Mouse (Mus musculus) spleen, adult 2 months (tissue): ENCODE measurements around the gene Gm11146. TPM values are rescaled to one million over a fixed set of nuclear protein-coding genes. Genes with fewer than 3 reads are reported as not detected.

ENCODE experiments used
- DNase-seq, 2 experiments: peaks; one replicate each; pipeline versions ENCODE4 v3.0.0 to v3.0.0-alpha.2; 2012 to 2021; ENCODE audit warnings: low spot score in 2 of 2, low read depth in 1 of 2
- H3K27ac ChIP-seq: fragments of 200-500 bp; 2 replicates; pipeline ENCODE4 v1.5.1; 2012; ENCODE audit warnings: low read length, inconsistent platforms; ENCODE audit not compliant: insufficient read depth
- H3K27me3 ChIP-seq: fragments of 200-500 bp; 2 replicates; pipeline ENCODE4 v1.6.1; 2012; ENCODE audit warnings: mild to moderate bottlenecking, moderate library complexity, low read length, inconsistent platforms; ENCODE audit not compliant: control insufficient read depth, insufficient read depth
- H3K36me3 ChIP-seq: fragments of 200-500 bp; 2 replicates; pipeline ENCODE4 v1.6.1; 2012; ENCODE audit warnings: mild to moderate bottlenecking, low read length, inconsistent platforms; ENCODE audit not compliant: control insufficient read depth, insufficient read depth
- H3K4me1 ChIP-seq: fragments of 200-500 bp; 2 replicates; pipeline ENCODE4 v1.6.1; 2011; ENCODE audit warnings: inconsistent platforms; ENCODE audit not compliant: control insufficient read depth, insufficient read depth, insufficient read length
- H3K4me3 ChIP-seq: fragments of 200-500 bp; 2 replicates; pipeline ENCODE4 v1.5.1; 2011; ENCODE audit warnings: mild to moderate bottlenecking, inconsistent platforms; ENCODE audit not compliant: insufficient read depth, insufficient read length; ENCODE audit errors: extremely low read depth
- CTCF ChIP-seq: fragments of 200-500 bp; IDR thresholded peaks from 2 replicates; pipeline ENCODE4 v1.5.1; 2011; ENCODE audit warnings: mild to moderate bottlenecking, inconsistent platforms; ENCODE audit not compliant: insufficient read depth, insufficient read length, insufficient replicate concordance; ENCODE audit errors: extremely low read depth
- POLR2A ChIP-seq: fragments of 200-500 bp; IDR thresholded peaks from 2 replicates; pipeline ENCODE4 v1.6.1; 2011; ENCODE audit warnings: low read depth, low read length, inconsistent platforms
- WGBS: fragments of 180-500 bp; shearing (Covaris S2); methylation state at CpG from one replicate; pipeline ENCODE4 v1.1.7; 2018; 5-methylcytosine and 5-hydroxymethylcytosine counted together
- polyA plus RNA-seq: library from polyadenylated mRNA; depleted of rRNA; stranded (reverse); fragments of >200 nt; gene quantifications from 2 replicates; pipeline ENCODE4 v1.2.3, GENCODE M21; 2012

Gene Gm11146
- polyA plus RNA-seq, 1 experiment = not detected

DNA sequence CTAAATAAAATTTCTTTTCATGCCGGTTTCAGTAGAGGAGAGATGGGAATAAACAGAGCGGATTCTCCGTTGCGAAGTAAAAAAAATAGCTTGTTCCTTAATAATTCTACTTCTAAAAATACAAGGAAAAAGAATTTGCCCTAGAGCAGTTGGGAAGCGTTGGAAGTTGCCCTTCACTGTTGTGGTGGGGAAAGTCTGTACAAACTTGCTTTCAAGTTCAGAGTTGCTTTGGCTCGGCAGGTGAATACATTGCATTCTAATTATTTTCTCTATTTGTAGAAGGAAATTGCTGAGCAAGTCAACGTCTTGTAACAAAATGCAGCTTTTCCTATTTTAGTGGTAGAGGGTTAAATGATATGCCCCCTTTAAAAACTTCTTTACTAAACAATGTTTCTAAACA is 6.2 kb downstream of the Gm11146 start:
- Histone ChIP-seq H3K27ac (no peak overlapping the region), H3K4me1 (no peaks in the 10 kb centered on the region), H3K36me3 (no peaks in the 10 kb centered on the region), H3K4me3 (no peak overlapping the region), H3K27me3 (no peaks in the 10 kb centered on the region)
- WGBS = 92% methylated on average over 7 of the region's 7 CpGs
- TF ChIP-seq POLR2A (no peak), CTCF (no peak)
- DNase-seq = no peak

DNA sequence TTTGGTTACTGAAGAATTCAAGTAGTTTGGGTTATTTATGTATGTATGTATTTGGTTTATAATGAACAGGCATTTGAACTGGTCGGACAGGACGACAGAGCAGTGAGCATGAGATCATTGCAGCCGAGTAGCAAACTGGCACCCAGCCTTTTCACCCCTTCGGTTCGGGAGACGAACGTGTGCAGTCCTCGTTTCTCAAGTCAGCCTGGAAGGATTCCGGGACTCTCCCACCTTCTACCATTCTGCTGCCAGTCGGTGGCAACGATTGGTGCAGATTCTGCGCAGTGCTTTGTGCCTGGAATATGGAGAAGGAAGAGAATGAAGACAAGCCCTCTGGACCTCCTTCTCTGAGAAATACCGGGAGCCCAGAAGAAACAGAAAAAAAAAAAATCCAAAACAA is 7.3 kb downstream of the Gm11146 start:
- Histone ChIP-seq H3K36me3 (no peaks in the 10 kb centered on the region), H3K4me1 (no peaks in the 10 kb centered on the region), H3K27ac (no peak overlapping the region), H3K27me3 (no peaks in the 10 kb centered on the region), H3K4me3 (no peak overlapping the region)
- DNase-seq = no peak
- 89% methylated on average over 13 of the region's 13 CpGs for WGBS
- TF ChIP-seq POLR2A (no peak), CTCF (no peak)

DNA sequence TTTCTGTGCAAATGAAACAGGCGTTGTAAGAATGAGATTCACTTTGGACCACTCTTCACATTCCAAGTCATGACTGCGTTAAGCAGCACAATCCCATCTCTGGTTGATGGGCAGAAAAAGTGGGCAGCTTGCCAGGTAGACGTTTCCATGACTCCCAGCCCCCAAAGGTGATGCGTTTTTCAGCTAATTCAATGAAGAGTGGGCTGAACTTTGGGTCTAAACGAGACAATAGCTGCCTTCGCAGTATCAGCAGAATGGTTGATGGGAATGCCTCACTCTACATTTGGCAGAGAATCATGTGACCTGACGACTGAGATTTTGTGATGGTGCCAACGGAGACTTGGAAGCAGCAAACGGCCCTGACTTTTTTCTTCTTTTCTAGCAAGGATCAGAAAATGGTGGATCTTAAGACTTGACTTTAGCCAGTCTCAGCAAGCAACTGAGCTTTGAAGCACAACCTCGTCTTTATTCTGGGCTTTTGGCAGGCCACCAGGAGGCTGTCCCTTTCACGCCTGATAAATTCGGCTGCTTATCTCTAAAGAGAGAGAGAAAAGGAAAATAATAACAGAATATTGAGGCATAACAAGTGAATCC is 8.0 kb downstream of the Gm11146 start:
- TF ChIP-seq CTCF (no peak), POLR2A (no peak)
- no peak overlapping the region for H3K27ac ChIP-seq
- H3K4me1 ChIP-seq = no peaks in the 10 kb centered on the region
- no peaks in the 10 kb centered on the region for H3K27me3 ChIP-seq
- H3K36me3 ChIP-seq = no peaks in the 10 kb centered on the region
- no peak for DNase-seq
- no peak overlapping the region for H3K4me3 ChIP-seq
- WGBS = 76% methylated on average over 12 of the region's 12 CpGs

DNA sequence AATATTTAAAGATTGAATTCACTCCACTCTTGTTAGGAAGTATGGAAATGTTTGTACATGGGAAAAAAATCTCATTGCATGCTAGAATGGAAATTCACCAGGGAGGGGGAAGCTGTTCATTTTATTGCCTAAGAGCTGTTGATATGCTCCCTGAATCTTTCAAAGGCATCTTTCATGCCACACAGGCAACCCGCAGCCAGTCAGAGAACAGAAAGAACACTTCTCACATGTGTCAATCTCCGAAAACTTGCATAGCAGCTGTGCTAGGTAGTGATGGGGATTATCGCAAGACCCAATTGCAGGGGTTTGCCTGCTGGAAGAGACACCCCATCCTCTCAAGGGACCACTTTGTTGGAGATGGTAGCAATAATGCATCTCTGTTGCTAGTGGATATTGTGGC is 8.9 kb downstream of the Gm11146 start:
- TF ChIP-seq POLR2A = no peak
- no peak for TF ChIP-seq CTCF
- no peak overlapping the region for H3K4me3 ChIP-seq
- DNase-seq = no peak
- H3K36me3 ChIP-seq = no peaks in the 10 kb centered on the region
- H3K27ac ChIP-seq = no peak overlapping the region
- WGBS = 90% methylated on average over 3 of the region's 3 CpGs
- no peaks in the 10 kb centered on the region for H3K4me1 ChIP-seq
- H3K27me3 ChIP-seq = no peaks in the 10 kb centered on the region

DNA sequence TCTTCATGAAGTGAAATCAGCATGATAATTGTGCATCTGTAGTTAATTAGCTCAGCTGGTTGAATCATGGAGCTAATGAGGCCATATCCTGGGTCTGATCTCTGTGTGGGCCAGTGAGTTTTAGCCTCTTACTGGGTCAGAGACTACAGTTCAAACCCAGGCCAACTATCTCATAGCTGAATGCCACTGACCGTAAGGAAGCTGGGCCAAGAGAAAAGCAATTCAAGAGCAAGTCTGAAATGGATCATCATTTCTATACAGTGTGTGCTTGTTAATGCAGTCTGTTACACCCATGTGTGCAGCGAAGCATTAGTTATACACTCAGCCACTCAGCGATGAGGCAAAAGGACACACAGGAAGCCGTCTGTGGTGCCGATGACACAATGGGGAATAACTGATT is 28.9 kb downstream of the Gm11146 start:
- no peak overlapping the region for H3K27ac ChIP-seq
- DNase-seq = no peak
- H3K36me3 ChIP-seq = no peaks in the 10 kb centered on the region
- H3K27me3 ChIP-seq = no peaks in the 10 kb centered on the region
- WGBS = 88% methylated on average over 5 of the region's 5 CpGs
- no peaks in the 10 kb centered on the region for H3K4me1 ChIP-seq
- no peak overlapping the region for H3K4me3 ChIP-seq
- TF ChIP-seq CTCF (no peak), POLR2A (no peak)

DNA sequence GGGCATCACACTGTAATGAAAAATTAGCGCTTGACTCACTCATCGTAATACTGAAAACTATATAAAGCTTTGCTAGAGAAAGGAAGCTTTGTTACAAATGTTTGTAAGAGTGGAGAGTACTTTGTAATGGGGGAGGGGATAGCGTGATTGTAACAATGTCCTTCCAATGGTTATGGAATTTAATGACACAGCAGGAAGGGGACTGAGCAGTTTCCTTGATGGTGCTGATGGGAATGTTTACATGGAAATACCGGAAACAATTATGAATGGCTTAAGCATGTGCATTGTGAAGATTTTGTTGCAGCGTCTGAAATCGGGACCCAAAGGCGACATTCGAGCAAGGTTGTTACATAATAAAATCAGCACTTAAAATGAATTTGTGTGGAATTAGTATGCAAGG is 32.4 kb downstream of the Gm11146 start:
- TF ChIP-seq POLR2A (no peak), CTCF (no peak)
- WGBS = 93% methylated on average over 8 of the region's 8 CpGs

DNA sequence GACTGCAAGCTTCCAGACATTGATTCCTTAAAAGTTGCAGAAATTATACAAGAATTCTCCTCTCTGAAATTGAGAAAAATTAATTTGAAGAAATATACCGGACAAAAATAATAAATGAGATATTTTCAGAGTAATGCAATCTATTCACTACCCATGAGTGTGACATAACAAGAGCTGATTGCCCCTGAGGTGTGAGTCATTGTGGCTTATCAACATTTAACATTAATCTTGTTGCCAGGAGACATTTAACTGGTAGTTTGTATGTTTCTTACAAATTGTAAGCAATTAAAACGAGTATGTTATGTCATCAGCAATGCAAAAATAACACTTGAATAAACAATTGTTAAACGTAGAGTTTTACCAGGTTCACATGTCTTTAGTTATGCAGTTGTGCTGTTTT is 33.5 kb downstream of the Gm11146 start:
- 76% methylated on average over 3 of the region's 3 CpGs for WGBS
- no peaks in the 10 kb centered on the region for H3K4me1 ChIP-seq
- H3K36me3 ChIP-seq = no peaks in the 10 kb centered on the region
- H3K27ac ChIP-seq = no peak overlapping the region
- no peak for TF ChIP-seq CTCF
- TF ChIP-seq POLR2A = no peak
- no peaks in the 10 kb centered on the region for H3K27me3 ChIP-seq
- no peak for DNase-seq
- H3K4me3 ChIP-seq = no peak overlapping the region

More for the DNA sequence above, 32.4 kb downstream of the Gm11146 start:
- Histone ChIP-seq H3K27me3 (no peaks in the 10 kb centered on the region), H3K4me3 (no peak overlapping the region), H3K27ac (no peak overlapping the region), H3K4me1 (no peaks in the 10 kb centered on the region), H3K36me3 (no peaks in the 10 kb centered on the region)
- DNase-seq = no peak

DNA sequence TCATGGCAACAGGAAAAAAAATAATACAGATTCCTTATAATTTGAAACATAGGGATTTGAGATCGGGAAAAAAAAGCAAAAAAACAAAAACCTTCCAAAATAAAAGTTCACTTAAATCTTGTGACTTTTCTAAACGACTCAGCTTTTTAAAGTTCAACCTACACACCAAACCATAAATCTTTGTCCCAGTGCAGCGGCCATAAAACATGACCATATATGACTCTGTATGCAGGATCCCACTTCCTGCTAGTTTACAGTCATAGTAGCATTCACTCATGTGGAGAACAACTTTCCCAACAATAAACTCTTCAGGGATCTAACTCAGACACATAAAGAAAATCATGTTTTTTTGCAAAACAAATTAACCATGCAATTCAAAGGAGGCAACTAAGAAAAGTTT is 39.0 kb downstream of the Gm11146 start:
- 71% methylated on average over 3 of the region's 3 CpGs for WGBS
- H3K27me3 ChIP-seq = no peaks in the 10 kb centered on the region
- no peaks in the 10 kb centered on the region for H3K36me3 ChIP-seq
- no peak overlapping the region for H3K4me3 ChIP-seq
- no peaks in the 10 kb centered on the region for H3K4me1 ChIP-seq
- no peak for DNase-seq
- TF ChIP-seq CTCF = no peak
- no peak for TF ChIP-seq POLR2A
- H3K27ac ChIP-seq = no peak overlapping the region
